Mouse (Mus musculus) small intestine, adult 2 months (tissue): ENCODE measurements around the gene Cacna1c.

ENCODE experiments used
- CTCF ChIP-seq: fragments of 200-500 bp; IDR thresholded peaks from 2 replicates; pipeline ENCODE4 v1.5.1; 2012; ENCODE audit warnings: low read depth, mild to moderate bottlenecking, control low read depth, inconsistent platforms, low read length, moderate library complexity, mixed read lengths; ENCODE audit not compliant: insufficient replicate concordance, insufficient read length; ENCODE audit errors: extremely low read depth
- POLR2A ChIP-seq: fragments of 200-500 bp; IDR thresholded peaks from 2 replicates; pipeline ENCODE4 v1.6.1; 2012; ENCODE audit warnings: low read depth, mild to moderate bottlenecking, control low read depth, inconsistent platforms, low read length, moderate library complexity

GRCm38 (mm10) chr6:118976617-118977016 lies 219.6 kb downstream of the Cacna1c start:
- TF ChIP-seq POLR2A (no peak), CTCF (no peak)
